Mouse (Mus musculus) cortical plate, adult 2 months (tissue): ENCODE results near the gene Rbm39.

Experiments used
- CTCF ChIP-seq: fragments of 200-500 bp; IDR thresholded peaks from 2 replicates; pipeline ENCODE4 v1.5.1; 2011; ENCODE audit warnings: mild to moderate bottlenecking, control low read depth, low read length; ENCODE audit not compliant: insufficient read depth; ENCODE audit errors: extremely low read depth
- POLR2A ChIP-seq: fragments of 200-500 bp; IDR thresholded peaks from 2 replicates; pipeline ENCODE4 v1.6.1; 2011; ENCODE audit warnings: mild to moderate bottlenecking, low read length, control low read depth; ENCODE audit not compliant: insufficient read depth; ENCODE audit errors: extremely low read depth

- TF ChIP-seq CTCF (no peak), POLR2A (no peak)
These were observed 53.0 kb downstream of the Rbm39 start, which contains the start of gene Gm28036 for GRCm38 (mm10) chr2:156126992-156127391.
